Mouse (Mus musculus) right cerebral cortex, adult 2 months (tissue): ENCODE measurements around the gene Kctd8.

Experiments used
- DNase-seq, 2 experiments: peaks; one replicate each; pipeline ENCODE4 v3.0.0; 2021 to 2022; ENCODE audit warnings: low spot score in 2 of 2

Kctd8 gene

DNA sequence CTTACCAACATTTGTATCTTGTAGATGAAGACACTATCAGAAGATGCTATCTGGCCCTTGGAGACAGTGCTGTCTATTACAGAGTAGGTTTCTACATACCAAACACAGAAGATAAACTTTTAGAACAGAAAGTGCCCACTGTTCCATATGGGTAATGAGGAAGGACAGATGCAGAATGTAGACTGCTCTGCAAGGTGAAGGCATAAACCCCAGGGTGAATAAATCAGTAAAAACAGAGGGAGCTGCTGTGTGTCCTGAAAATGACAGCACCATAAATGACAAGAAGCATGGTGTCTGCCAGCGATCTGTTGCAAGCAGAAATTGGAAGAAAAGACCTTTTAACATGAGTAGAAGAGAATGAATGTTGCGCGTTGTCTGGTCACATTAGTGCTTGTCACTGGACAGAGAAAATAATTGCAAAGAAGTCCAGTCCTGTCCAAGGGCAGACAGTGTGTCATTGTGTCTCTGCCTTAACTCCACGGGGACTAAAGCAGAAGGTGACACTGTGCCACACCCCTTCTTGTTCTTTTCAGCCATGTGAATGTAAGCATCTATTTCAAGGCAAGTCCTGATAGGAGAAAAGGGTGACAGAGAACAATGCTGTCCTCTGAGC lies 181.5 kb downstream of the Kctd8 start:
- no peak for DNase-seq

DNA sequence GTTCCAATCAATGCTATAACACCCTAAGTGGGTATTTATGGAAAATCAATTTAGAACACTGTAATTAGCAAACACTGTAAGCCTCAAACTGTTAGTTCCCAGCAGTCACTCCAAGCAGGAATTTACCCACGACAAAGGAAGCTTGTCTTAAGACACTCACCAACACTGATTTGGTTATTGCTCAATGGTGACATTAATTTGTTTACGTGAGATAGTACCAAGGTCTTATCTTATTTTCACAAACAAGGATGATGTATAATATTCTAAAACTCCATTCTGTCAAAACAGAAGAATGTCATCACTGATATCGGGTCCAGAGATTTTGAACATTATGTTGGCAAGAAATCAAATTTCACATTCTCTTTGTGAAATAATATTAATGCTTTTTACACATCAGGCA lies 185.0 kb downstream of the Kctd8 start:
- no peak for DNase-seq

- no peak for DNase-seq
Observed at GRCm38 (mm10) chr5:69145827-69146226, 195.7 kb downstream of the Kctd8 start.

DNA sequence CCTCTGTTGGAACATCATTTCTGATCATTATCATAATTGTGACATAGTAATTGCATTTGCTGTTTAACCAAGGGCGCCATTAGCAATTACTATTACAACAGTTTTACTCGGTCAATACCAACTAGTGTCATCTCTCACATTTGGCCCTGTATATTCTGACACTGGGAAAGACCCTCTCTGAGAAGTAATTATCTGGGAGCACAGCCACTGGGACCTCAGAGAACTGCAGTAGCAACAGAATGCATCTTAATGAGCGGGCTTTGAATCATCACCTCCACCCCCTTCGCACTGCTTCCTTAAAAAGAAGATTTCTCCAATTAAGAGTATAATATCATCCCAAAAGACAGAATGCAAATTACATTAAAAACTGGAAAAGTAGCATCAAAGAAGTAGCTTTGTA lies 200.4 kb downstream of the Kctd8 start:
- DNase-seq: no peak

GRCm38 (mm10) chr5:69108718-69109117 lies 232.8 kb downstream of the Kctd8 start:
- no peak for DNase-seq

GRCm38 (mm10) chr5:69088912-69089311 lies 252.6 kb downstream of the Kctd8 start:
- no peak for DNase-seq
